Mouse (Mus musculus) heart, adult 10 weeks (tissue): ENCODE results near the gene Zfp978. TPM values are rescaled to one million over a fixed set of nuclear protein-coding genes. Genes with fewer than 3 reads are reported as not detected.

Source experiments
- polyA plus RNA-seq: library from polyadenylated mRNA; stranded (reverse); fragments of 350-450 nt; fragmentation: Illumina TruSeq; extraction: RNeasy Lipid Tissue Mini Kit (QIAGEN cat#74804); gene quantifications from one replicate; pipeline ENCODE4 v1.2.3, GENCODE M21; 2014; ENCODE audit warnings: low read depth, low replicate concordance

Gene Zfp978
- 0.42 TPM for polyA plus RNA-seq

GRCm38 (mm10) chr4:147361003-147361402 lies at the start of gene Zfp978:
Zfp978 (plus strand) TSS chr4:147361303.

Other genes with a start within 250 kb of the Zfp978 start
- 5.2 TPM for gene Zfp991, start 229.3 kb upstream of the Zfp978 start, polyA plus RNA-seq
- gene Zfp988, start 55.6 kb upstream of the Zfp978 start, polyA plus RNA-seq: not detected
- 14.8 TPM for gene Zfp982, start 131.1 kb downstream of the Zfp978 start, polyA plus RNA-seq
- not detected for gene Gm16503, start 178.9 kb downstream of the Zfp978 start, polyA plus RNA-seq
- gene Zfp985, start 192.0 kb downstream of the Zfp978 start, polyA plus RNA-seq: 0.73 TPM